Mouse (Mus musculus) adrenal gland, postnatal 14 days (tissue): ENCODE data around the gene Hipk3. TPM values are rescaled to one million over a fixed set of nuclear protein-coding genes. Genes with fewer than 3 reads are reported as not detected.
A peak's percentile ranks its signal among the peaks of the same experiment; 100 is the strongest.

Source experiments
- DNase-seq: peaks from one replicate; pipeline ENCODE4 v3.0.0; 2021; ENCODE audit warnings: mixed read lengths
- long read RNA-seq, 2 experiments: library from polyadenylated mRNA; stranded (forward); transcript quantifications; one replicate each; pipeline ENCODE4 v2.0.0; 2021
- total RNA-seq: library from RNA; stranded (reverse); gene quantifications from 2 replicates; pipeline ENCODE4 v1.2.3, GENCODE M21; 2021

Hipk3 gene
- 176 and 225 TPM in 2 replicates for total RNA-seq
- long read RNA-seq, experiment 1, full-length matches to known transcripts: 14 of 29 reads
- long read RNA-seq, experiment 1, partial matches to known transcripts: 3 of 29 reads
- long read RNA-seq, experiment 1, other reads (novel, unspliced or antisense): 12 of 29 reads
- long read RNA-seq, experiment 2, full-length matches to known transcripts: 14 of 26 reads
- long read RNA-seq, experiment 2, partial matches to known transcripts: 4 of 26 reads
- long read RNA-seq, experiment 2, other reads (novel, unspliced or antisense): 8 of 26 reads

DNA sequence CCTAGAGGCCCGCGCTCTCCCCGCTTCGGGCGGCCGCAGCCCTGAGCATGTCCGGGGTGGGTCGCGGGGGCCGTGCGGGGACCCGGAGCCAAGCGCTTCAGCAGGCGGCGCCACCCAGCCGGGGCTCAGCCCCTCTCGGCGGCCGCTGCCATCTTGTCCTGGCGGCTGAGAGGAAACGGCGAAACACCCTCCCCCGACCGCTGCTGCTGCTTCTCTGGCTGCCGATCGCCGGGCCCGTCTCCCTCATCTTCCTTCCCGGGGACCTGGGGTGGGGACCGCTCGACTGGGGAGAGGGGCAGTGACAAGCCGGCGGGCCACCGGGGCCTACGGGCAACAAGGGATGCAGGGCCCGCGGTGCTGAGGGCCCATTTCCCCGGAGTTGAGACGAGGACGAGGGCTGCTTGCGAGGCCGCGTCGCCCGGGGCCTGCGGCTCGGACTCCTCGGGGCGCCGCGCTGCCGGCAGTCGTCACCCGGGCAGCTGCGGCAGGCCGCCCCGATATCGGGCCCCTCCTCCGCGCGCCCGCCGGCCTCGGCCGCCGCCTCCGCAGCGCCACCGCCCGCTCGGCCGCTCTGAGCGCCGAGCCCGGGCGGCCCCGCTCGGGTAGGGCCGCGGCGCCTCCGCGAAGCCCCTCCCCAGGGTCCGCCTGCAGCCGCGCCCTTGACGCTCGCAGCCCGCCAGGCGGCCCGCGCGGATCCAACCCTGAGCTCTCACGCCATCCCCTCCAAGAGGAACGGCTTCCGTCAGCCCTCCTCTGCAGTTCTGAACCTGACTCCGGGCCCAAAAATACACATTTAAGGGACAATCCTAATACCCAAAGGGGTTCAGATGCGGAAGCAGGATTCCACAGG is at the start of gene Hipk3:
TSS of gene Hipk3 (minus strand) at position 496 of the 850 bp plus-strand sequence.
- DNase-seq: peak; percentile 89

DNA sequence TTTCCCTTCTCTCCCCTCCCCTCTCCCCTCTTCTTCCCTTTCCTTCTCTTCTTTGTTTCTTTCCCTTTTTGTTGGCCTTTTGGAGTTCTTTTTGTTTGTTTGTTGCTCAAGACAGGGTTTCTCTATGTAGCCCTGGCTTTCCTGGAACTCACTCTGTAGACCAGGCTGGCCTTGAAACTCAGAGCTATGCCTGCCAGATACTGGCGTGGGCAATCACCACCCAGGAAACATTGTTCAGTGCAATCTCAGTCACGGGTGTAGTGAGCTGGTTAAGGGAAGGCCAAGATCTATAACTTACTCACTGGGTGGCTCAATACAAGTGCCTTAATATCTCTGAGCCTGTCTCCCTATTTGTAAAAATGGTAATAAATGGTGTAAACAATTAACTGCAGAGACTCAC is 46.0 kb upstream of the Hipk3 start:
- no peak for DNase-seq

GRCm38 (mm10) chr2:104534751-104535150 is 40.5 kb upstream of the Hipk3 start:
- DNase-seq: no peak

- DNase-seq: no peak
These were observed 38.3 kb upstream of the Hipk3 start for GRCm38 (mm10) chr2:104532548-104532947.

DNA sequence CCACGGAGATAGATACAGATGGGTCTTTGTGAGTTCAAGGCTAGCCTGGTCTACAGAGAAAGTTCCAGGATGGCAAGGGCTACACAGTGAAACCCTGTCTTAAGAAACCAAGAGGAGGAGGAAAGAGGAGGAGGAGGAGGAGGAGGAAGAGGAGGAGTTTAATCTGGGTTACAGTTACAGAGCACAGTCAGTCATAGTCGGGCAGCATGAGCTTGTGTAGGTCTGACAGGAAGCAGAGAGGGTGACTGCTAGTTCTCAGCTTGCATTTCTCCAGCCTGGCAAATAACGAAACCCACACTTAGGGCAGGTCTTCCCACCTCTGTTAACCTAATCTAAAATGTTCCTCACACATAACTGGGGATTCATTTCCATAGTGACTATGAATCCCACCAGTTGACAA is 32.3 kb upstream of the Hipk3 start:
- DNase-seq: no peak

- peak; percentile 71 for DNase-seq
These were observed 31.3 kb upstream of the Hipk3 start for GRCm38 (mm10) chr2:104525506-104525905.

DNA sequence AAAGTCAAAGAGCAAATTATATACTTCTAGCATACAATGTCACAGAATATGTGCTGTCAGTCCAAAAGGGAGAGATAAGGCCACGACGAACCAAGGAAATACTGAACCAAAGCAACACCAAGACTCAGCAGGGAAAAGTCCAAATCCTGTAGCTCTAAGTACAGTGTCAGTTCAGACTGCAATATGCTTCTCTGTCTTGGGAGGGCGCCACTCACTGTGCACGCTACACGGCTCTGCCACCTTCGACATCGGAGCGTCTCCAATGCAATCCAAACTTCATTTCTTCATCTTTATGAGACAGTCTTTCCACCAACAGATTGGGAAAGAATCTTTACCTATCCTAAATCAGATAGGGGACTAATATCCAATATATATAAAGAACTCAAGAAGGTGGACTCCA is 17.4 kb upstream of the Hipk3 start:
- DNase-seq: no peak

GRCm38 (mm10) chr2:104502388-104502787 is 8.1 kb upstream of the Hipk3 start:
- DNase-seq: no peak

DNA sequence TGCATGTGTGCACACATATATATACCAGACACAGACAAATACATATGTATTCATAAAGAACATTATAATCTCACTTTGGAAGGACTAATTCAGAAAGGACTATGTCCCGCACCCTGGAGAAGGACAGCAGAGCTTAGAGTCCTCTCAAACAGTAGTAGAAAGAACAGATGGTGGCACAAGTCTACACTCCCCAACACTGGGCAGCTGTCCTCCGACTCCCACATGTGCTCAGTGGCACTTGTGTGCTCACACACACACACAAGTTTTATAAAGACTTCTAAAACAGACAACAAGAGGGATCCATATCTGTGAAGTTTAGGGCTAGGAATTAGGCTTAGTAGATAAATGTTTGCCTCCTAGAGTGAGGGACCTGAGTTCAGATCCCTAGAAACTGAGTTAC is 6.8 kb upstream of the Hipk3 start:
- DNase-seq: no peak

DNA sequence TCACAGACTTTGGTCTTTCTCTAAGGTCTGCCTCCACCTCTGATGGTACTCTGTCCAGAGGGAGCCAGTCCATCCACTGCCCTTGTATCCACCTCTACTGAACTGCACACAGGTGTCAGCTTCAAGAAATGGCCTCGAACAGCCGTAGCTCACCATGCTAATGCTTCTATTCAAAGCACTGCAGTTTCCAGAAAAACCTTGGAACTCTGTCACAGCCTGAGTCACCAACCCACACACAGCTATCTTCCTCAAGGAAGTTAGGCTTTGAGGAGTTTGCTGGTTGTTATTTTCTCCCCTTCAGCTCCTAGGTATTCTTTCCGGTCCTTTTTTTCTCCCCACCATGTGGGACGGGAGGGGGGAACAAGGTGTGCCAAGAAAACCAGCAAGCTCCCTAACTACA is 3.5 kb upstream of the Hipk3 start:
- peak; percentile 46 for DNase-seq

DNA sequence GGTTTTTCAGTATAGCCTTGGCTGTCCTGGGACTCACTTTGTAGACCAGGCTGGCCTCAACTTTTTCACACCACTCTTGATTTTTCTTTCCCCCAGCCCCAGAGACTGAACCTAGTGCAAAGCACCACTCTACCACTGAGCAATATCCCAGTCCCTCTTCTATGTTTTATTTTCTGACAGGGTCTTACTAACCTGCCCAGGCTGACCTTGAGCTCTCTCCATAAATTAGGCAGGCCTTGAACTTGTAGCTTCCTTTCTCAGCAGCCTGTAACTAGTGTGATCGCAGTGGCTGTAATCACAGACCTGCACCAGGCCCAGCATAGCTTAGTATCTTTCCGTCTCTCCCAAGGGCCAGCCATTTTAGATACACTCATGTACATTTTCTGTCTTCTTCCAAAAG is 3.0 kb upstream of the Hipk3 start:
- no peak for DNase-seq

- no peak for DNase-seq
These were observed 2.0 kb upstream of the Hipk3 start for GRCm38 (mm10) chr2:104496206-104496605.

DNA sequence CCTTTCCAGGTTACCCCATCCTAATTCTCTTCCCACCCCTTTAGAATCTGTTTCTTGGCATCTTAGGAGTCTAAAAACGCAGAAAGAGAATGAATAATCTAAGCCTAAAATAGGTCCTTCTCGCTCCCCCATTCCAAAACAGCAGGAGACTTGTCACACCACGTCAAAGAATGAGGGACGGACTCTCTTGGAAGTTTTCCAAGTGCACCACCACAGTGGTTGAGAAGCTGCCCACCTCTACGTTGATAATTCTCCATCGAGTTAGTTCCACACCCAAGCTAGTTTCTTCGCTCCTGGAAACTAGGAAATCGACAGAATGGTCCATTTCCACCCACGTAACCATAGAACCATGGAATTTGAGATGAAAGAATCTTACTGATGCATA is 547 bp upstream of the Hipk3 start:
- DNase-seq: peak; percentile 24

DNA sequence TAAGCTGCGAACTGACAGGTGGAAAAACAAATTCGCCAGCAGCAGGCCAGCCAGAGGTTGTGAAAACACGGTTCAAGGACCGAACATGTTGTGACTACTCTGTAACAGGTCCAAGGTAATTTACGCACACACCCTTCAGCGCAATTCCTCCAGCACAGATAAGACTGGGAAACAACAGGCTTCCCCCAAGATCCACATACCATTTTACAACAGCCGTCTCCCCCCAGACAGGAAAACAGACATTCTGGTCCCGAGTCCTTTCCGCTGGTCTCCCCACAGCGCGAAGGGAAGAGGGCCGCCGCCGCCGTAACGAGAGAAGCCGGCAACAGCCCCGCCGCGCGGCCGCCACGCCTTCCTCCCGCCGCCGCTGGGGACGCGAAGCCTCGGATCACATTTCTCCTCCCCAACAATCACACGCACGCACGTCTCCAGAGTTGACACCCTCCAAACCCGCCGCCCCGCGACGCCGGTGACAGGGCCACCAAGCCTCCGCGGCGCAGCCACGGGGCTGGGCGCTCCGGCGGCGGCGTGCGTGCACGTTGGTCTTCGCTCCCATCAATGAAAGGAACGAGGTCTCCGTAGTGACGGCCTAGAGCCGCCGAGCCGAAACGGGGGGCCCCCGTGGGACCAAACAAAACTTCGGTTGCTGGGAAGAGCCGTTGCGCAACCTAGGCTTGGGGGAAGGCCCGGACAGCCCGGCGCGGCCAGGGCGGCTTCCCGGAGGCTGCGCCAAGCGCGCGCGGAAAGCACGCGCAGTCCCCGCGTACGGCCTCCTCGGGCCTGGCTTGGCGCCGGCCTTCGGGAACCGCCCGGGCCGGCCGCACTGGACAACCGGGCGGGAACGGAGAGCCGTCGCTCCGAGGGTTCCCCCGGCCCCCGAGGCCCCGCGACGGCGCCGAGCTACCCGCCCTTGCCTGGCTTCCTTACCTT is 960 bp downstream of the Hipk3 start:
- peak; percentile 91 for DNase-seq

- DNase-seq: no peak
These were observed 2.9 kb downstream of the Hipk3 start for GRCm38 (mm10) chr2:104491221-104491795.

DNA sequence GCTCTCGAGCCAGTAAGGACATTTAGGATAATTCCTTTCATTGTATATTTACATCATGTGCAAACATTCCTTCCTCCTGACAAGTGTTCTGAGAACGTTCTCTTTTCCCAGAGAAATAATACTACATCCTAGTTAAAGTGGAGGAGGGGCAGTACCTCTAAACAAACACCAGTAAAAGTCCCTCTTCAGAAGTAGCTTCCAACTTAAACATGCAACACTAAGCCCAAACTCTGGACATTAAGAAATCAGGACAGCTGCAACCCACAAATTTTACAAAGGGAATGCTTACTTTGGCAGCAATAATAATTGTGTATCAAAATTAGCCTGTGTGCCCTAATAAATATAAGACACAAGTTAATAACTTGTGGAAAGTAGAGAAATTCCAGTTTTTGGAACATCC is 3.5 kb downstream of the Hipk3 start:
- no peak for DNase-seq

DNA sequence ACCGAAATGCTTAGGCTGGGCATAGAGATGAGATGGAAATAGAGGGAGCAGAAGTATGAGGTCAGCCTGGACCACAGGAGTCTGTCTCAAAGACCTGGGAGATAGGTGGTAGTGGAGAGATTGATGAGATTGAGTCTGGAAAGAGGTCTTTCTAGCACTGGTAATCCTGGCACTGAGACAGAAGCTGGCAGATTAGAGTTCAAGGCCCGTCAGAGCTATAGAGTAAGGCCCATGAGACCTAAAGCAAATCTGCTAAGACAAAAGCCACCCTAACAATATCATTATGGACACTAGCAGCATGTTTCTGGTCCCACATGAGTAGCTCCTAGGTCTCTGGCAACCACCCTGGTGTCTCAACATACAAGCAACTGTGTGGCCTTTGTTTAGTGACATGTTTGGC is 4.4 kb downstream of the Hipk3 start:
- no peak for DNase-seq

- DNase-seq: no peak
These were observed 9.8 kb downstream of the Hipk3 start for GRCm38 (mm10) chr2:104484438-104484837.

- no peak for DNase-seq
These were observed 12.1 kb downstream of the Hipk3 start for GRCm38 (mm10) chr2:104482156-104482555.

DNA sequence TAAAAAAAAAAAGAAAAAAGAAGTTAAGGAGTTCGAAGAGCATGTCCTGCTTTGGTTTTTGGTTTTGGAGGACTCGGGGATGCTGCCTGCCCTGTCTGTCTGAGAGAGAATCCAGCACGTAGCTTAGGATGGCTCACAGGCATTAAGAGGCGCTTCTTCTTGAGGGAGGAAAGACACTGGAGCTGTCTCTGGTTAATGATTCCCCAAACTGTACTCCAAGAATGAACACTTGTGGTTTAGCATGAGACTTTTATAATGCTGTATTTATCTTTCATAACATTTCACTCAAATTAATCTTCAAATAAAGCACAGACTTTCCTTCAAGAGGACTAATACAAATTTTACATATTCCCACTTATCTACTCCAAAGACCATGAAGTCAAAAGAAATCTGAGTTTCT is 15.2 kb downstream of the Hipk3 start:
- DNase-seq: no peak

DNA sequence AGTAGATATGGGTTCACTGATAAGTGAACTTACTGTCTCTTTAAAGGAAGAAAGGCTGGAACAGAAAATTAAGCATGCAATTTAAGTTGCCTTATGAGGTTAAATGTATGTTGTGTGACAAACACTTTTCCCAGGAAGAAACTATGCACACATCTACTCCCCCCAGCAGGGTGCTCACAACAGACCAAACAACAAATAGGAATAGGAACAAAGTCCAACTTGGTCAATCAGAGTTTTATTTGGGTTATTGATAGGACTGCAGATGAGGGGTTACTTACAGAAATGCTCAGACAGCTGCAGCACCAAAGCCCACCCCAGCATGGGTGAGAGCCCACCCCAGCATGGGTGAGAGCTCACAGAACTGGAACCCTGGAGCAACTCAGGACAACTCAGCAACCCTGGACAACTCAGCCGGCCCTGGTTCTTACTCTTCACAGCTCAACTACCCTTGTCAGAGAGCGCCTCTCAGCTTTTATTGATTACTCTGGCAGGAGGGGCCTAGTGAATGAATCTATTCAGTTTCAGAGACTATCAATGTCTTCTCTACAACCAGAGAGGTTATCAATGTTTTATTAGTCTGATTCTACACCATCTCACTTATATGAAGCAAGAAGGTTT is 16.7 kb downstream of the Hipk3 start:
- DNase-seq: no peak

DNA sequence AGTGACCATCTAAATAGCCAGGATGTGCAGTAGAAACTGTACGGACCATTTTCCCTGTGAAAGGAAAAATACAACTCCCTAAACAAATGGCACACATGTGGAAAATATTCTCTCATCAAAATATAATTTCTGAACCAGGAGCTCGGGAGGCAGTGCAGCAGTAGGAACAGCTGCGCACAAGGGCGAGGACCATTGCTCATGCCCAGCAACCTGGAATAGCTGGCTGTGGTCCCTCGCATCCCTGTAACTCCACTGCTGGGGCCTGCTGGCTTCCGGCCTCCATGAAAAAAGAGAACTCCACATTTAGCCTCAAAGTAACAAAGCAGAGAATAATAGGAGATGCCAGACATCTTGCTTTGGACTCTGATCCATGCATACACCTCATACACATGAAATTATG is 22.2 kb downstream of the Hipk3 start:
- DNase-seq: no peak
